Mouse (Mus musculus): ENCODE data around the gene Sall1. TPM values are rescaled to one million over a fixed set of nuclear protein-coding genes. Genes with fewer than 3 reads are reported as not detected.

Gene Sall1
- polyA plus RNA-seq (2014; fragmentation: Nextera tagmentation; extraction: Ambion mirVana) = 17.0 and 17.1 TPM in 2 replicates

DNA sequence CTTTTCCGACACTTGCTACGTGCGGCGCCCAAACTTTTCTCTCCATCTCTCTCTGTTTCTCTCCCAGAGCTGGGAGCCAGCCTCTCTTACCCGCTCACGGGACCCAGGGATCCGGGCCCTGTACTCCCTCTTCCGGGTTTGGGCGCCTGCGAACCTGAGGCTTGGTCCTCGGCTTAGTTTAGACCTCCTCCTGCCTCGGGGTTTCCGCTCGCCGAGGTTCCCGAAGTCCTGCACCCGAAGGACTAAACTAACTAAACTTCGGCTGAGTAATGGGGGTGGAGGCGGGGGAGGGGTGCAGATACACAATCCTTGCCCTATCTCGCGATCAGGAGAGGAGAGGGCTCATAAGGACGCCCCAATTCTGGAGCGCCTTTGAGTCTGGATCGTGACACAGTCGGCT lies at the start of gene Sall1:
Gene Sall1, minus strand, starts transcription at position 223 of the 400 bp plus-strand sequence.
- DNase-seq (ENCODE audit: low spot score, missing footprints) (peak; percentile 98), ATAC-seq (ENCODE audit: low FRiP score) (peak; percentile 9; the same call in 1 of the 2 replicates)
- Histone ChIP-seq H3K4me2 (peak within 1 kb of the TSS; percentile 75), H3K9me3 (ENCODE audit: control insufficient read depth, low read length) (no peaks in the 10 kb centered on the region), H3K9ac (ENCODE audit: low read length) (peak within 1 kb of the TSS; percentile 99), H3K27ac (ENCODE audit: low read depth, low read length) (peak within 1 kb of the TSS; percentile 98), H3K27me3 (ENCODE audit: control insufficient read depth, insufficient read depth, low read length) (peaks cover 27% of the 10 kb centered on the region), H3K4me3 (ENCODE audit: low read depth, low read length) (peak within 1 kb of the TSS; percentile 89), H3K4me1 (ENCODE audit: control insufficient read depth, insufficient read depth, low read length) (peaks cover 22% of the 10 kb centered on the region), H3K36me3 (ENCODE audit: control insufficient read depth, insufficient read depth, low read length) (no peaks in the 10 kb centered on the region)
- under 1% methylated on average over 25 of the region's 25 CpGs for WGBS

DNA sequence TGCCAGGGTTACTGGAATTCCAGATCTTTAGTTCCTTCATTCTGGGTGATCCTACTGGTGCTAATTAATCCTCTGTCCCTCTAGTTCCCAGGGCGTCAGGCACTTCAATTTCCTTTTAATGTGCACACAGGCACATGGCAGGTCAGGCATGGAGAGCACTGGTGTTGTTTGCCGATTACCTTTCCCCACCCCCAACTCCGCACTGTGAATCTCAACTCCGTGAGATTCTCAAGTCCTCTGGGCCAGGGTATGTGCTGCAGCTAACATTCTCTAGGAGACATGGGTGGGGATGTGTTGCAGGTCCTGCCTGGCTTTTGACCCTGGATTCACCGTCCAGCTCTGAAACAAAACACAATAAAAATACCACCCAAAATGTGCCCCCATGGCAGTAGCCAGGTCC lies 46.0 kb upstream of the Sall1 start:
- Histone ChIP-seq H3K4me2 (no peak overlapping the region), H3K9ac (ENCODE audit: low read length) (no peak overlapping the region), H3K36me3 (ENCODE audit: control insufficient read depth, insufficient read depth, low read length) (no peaks in the 10 kb centered on the region), H3K27me3 (ENCODE audit: control insufficient read depth, insufficient read depth, low read length) (no peaks in the 10 kb centered on the region), H3K4me3 (ENCODE audit: low read depth, low read length) (no peak overlapping the region), H3K4me1 (ENCODE audit: control insufficient read depth, insufficient read depth, low read length) (peaks cover 5% of the 10 kb centered on the region; the same call in 1 of the 2 replicates), H3K9me3 (ENCODE audit: control insufficient read depth, low read length) (no peaks in the 10 kb centered on the region), H3K27ac (ENCODE audit: low read depth, low read length) (no peak overlapping the region)
- DNase-seq (ENCODE audit: low spot score, missing footprints) (peak; percentile 75), ATAC-seq (ENCODE audit: low FRiP score) (no peak)
- WGBS = 28% methylated on average over 5 of the region's 5 CpGs

DNA sequence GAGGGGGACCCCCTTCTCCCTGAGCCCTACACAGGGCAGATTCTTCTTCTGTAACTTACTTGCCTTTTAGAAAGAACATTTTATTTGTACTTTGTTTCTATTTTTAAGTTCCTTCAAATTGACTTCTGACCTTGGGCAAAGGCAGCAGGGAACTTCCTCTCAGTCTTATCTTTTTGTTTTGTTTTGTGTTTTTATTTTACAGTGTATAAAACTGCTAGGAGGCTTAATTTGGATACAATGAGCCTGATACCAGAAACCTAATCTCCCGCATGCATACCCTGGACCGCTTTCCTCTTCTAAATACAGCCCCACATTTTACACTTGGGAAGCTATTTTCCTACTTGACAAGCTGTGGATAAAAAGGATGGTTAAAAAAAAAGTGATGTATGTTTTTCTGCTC lies 35.2 kb upstream of the Sall1 start:
- DNase-seq (ENCODE audit: low spot score, missing footprints) (peak; percentile 53), ATAC-seq (ENCODE audit: low FRiP score) (no peak)
- Histone ChIP-seq H3K4me1 (ENCODE audit: control insufficient read depth, insufficient read depth, low read length) (no peaks in the 10 kb centered on the region), H3K27ac (ENCODE audit: low read depth, low read length) (no peak overlapping the region), H3K4me3 (ENCODE audit: low read depth, low read length) (no peak overlapping the region), H3K27me3 (ENCODE audit: control insufficient read depth, insufficient read depth, low read length) (no peaks in the 10 kb centered on the region), H3K4me2 (no peak overlapping the region), H3K9me3 (ENCODE audit: control insufficient read depth, low read length) (no peaks in the 10 kb centered on the region), H3K9ac (ENCODE audit: low read length) (no peak overlapping the region), H3K36me3 (ENCODE audit: control insufficient read depth, insufficient read depth, low read length) (no peaks in the 10 kb centered on the region)
- 94% methylated on average over 2 of the region's 2 CpGs for WGBS

DNA sequence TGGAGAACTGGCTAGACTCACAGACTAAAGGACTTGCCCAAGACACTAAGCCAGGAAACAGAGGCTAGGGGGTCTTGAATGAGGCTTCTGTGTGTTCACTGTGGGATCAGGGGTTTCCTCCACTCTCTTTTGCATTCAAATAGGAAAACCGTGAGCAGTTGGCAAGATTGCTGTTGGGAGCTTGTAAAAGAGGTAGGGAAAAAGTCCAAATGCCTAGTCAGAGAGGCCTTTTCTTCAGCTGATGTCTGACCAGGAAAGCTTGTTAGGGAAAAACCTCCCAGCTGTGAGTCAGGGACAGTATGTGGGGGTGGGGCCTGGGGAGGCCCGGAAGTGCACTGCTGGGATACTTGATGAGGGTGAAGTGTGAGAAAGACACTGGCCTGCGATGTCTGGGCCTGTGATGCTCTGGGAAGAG lies 29.0 kb upstream of the Sall1 start:
- Histone ChIP-seq H3K4me3 (ENCODE audit: low read depth, low read length) (no peak overlapping the region), H3K9me3 (ENCODE audit: control insufficient read depth, low read length) (no peaks in the 10 kb centered on the region), H3K4me2 (no peak overlapping the region), H3K36me3 (ENCODE audit: control insufficient read depth, insufficient read depth, low read length) (no peaks in the 10 kb centered on the region), H3K9ac (ENCODE audit: low read length) (0 out of 2 replicates have a peak overlapping the region, but pooled peaks have one; percentile 16), H3K4me1 (ENCODE audit: control insufficient read depth, insufficient read depth, low read length) (peaks cover 7% of the 10 kb centered on the region), H3K27ac (ENCODE audit: low read depth, low read length) (no peak overlapping the region; the same call in 1 of the 2 replicates), H3K27me3 (ENCODE audit: control insufficient read depth, insufficient read depth, low read length) (no peaks in the 10 kb centered on the region)
- 16% methylated on average over 3 of the region's 3 CpGs for WGBS
- ATAC-seq (ENCODE audit: low FRiP score) (no peak), DNase-seq (ENCODE audit: low spot score, missing footprints) (no peak)

DNA sequence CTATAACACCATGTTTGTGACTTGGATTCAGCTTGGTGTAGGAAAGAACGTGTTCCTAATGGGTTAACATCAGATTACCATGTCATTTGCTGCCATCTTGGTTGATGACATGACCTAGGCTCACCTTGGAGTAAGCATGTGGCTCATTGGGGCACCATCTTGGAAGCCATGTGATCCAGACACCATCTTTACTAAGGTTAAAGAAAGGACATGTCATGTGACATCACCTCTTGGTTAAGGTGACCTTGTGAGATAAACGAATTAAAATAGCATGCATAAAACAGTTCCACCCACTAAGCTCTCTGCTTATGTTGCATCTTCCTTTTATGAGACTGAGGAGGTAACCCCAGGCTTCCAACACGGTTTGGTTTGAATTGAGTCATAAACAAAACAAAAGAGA lies 23.5 kb upstream of the Sall1 start:
- Histone ChIP-seq H3K36me3 (ENCODE audit: control insufficient read depth, insufficient read depth, low read length) (no peaks in the 10 kb centered on the region), H3K9me3 (ENCODE audit: control insufficient read depth, low read length) (no peaks in the 10 kb centered on the region), H3K27me3 (ENCODE audit: control insufficient read depth, insufficient read depth, low read length) (no peaks in the 10 kb centered on the region), H3K4me1 (ENCODE audit: control insufficient read depth, insufficient read depth, low read length) (no peaks in the 10 kb centered on the region), H3K4me2 (no peak overlapping the region), H3K9ac (ENCODE audit: low read length) (no peak overlapping the region), H3K27ac (ENCODE audit: low read depth, low read length) (no peak overlapping the region), H3K4me3 (ENCODE audit: low read depth, low read length) (no peak overlapping the region)
- ATAC-seq (ENCODE audit: low FRiP score) (no peak), DNase-seq (ENCODE audit: low spot score, missing footprints) (no peak)
- WGBS = 82% methylated on average over 3 of the region's 3 CpGs

DNA sequence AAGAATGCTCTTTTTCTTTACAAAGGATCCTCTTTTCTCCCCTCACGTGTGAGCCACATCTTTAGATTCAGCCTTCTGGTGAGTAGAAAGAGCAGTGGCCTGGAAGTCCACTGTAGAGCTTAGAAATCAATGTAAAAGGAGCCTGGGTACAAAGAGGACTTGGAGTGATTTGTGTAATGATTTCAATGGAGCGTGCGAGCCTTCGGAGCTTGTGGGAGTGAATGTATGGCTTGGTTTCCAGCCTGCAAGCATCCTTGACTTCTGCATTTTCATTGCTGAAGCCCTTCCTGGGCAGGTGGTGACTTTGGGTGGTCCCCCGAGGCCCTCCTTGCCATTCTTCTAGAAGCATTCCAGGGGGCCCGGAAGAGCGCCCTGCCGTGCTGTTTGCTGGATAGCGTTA lies 20.1 kb upstream of the Sall1 start:
- H3K9me3 ChIP-seq (ENCODE audit: control insufficient read depth, low read length) = no peaks in the 10 kb centered on the region
- H3K27me3 ChIP-seq (ENCODE audit: control insufficient read depth, insufficient read depth, low read length) = no peaks in the 10 kb centered on the region
- WGBS = 50% methylated on average over 9 of the region's 9 CpGs
- no peak for ATAC-seq (ENCODE audit: low FRiP score)
- no peak for DNase-seq (ENCODE audit: low spot score, missing footprints)
- H3K36me3 ChIP-seq (ENCODE audit: control insufficient read depth, insufficient read depth, low read length) = no peaks in the 10 kb centered on the region
- no peak overlapping the region for H3K4me2 ChIP-seq
- H3K4me1 ChIP-seq (ENCODE audit: control insufficient read depth, insufficient read depth, low read length) = no peaks in the 10 kb centered on the region
- H3K27ac ChIP-seq (ENCODE audit: low read depth, low read length) = no peak overlapping the region
- no peak overlapping the region for H3K9ac ChIP-seq (ENCODE audit: low read length)
- H3K4me3 ChIP-seq (ENCODE audit: low read depth, low read length) = no peak overlapping the region

DNA sequence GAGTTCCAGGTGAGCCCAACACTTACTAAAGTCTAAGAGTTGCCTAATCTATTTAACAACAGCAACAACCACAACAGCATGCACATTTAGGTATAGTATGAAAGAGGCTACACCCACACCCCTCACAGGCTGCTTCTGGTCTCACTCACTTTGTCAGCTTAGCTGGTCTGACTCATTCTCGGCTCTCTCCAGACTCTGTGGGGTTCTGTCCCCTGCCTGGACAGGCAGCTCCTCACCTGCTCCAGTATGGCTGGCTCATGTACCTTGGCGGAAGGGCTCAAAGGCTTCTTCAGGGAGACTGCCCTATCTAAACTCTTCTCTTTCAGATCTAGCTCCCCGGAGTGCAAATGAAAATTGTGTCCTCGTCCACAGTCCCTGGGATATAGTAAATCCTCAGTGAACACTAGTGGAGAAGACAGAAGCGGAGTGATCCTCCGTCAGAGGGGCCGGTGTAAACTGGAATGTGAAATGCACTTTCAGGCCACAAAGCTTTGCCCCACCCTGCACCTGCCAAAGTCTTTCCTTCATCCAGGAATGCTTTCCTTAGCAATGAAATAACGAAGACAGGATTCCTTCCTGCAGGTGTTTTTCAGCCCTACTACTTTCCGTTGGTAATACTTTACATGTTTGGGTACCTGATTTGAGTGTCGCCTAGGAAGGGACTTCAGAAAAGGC lies 19.5 kb upstream of the Sall1 start:
- no peak overlapping the region for H3K4me3 ChIP-seq (ENCODE audit: low read depth, low read length)
- H3K27me3 ChIP-seq (ENCODE audit: control insufficient read depth, insufficient read depth, low read length) = no peaks in the 10 kb centered on the region
- H3K36me3 ChIP-seq (ENCODE audit: control insufficient read depth, insufficient read depth, low read length) = no peaks in the 10 kb centered on the region
- H3K4me2 ChIP-seq = no peak overlapping the region
- no peaks in the 10 kb centered on the region for H3K4me1 ChIP-seq (ENCODE audit: control insufficient read depth, insufficient read depth, low read length)
- ATAC-seq (ENCODE audit: low FRiP score) (no peak), DNase-seq (ENCODE audit: low spot score, missing footprints) (no peak)
- no peak overlapping the region for H3K27ac ChIP-seq (ENCODE audit: low read depth, low read length)
- no peaks in the 10 kb centered on the region for H3K9me3 ChIP-seq (ENCODE audit: control insufficient read depth, low read length)
- H3K9ac ChIP-seq (ENCODE audit: low read length) = no peak overlapping the region
- 79% methylated on average over 10 of the region's 10 CpGs for WGBS

DNA sequence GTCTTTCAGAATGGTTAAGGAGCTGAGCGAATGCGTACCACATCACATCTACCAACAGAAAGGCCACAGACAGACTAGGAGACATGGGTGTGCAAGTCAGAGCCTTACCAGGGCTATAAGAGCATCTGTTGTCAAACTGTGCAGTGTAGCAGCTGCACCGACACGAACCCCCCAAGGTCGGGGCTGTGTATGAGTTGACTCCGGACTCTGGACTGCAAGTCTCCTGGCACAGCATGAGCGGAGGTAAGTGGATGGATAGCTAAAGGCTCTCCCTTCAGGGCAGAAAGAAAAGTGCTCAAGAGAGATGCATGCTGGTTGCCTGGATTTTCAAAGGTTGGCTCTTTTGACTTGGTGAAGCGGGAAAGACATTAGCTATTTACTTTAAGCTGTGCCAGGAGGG lies 16.8 kb upstream of the Sall1 start:
- no peak for ATAC-seq (ENCODE audit: low FRiP score)
- WGBS = 89% methylated on average over 8 of the region's 8 CpGs
- Histone ChIP-seq H3K27me3 (ENCODE audit: control insufficient read depth, insufficient read depth, low read length) (no peaks in the 10 kb centered on the region), H3K36me3 (ENCODE audit: control insufficient read depth, insufficient read depth, low read length) (no peaks in the 10 kb centered on the region), H3K9ac (ENCODE audit: low read length) (no peak overlapping the region), H3K4me3 (ENCODE audit: low read depth, low read length) (no peak overlapping the region), H3K4me2 (no peak overlapping the region), H3K4me1 (ENCODE audit: control insufficient read depth, insufficient read depth, low read length) (peaks cover 4% of the 10 kb centered on the region; the same call in 1 of the 2 replicates), H3K9me3 (ENCODE audit: control insufficient read depth, low read length) (no peaks in the 10 kb centered on the region), H3K27ac (ENCODE audit: low read depth, low read length) (no peak overlapping the region)
- DNase-seq (ENCODE audit: low spot score, missing footprints) = no peak

DNA sequence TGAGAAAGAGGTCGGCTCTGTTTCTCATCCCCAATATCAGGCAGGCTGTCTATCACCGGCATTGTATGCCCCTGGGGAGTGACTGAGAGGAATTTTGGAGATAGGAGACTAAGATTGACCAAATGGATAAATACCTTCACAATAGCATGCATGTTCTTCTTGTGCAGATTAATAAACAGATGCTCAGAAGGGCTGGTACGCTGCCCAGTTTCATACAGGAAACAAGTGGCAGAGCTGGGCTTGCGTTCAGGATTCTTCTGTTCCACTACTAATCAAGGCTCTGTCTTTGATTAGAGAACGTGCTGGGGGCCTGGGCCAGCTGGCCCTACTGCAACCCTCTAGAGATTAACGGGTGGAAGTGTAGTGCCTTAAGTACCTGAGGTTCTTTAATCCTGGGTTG lies 15.5 kb upstream of the Sall1 start:
- no peaks in the 10 kb centered on the region for H3K9me3 ChIP-seq (ENCODE audit: control insufficient read depth, low read length)
- H3K9ac ChIP-seq (ENCODE audit: low read length) = no peak overlapping the region
- 58% methylated on average over 6 of the region's 6 CpGs for WGBS
- no peak overlapping the region for H3K27ac ChIP-seq (ENCODE audit: low read depth, low read length)
- DNase-seq (ENCODE audit: low spot score, missing footprints) (no peak), ATAC-seq (ENCODE audit: low FRiP score) (no peak)
- no peaks in the 10 kb centered on the region for H3K27me3 ChIP-seq (ENCODE audit: control insufficient read depth, insufficient read depth, low read length)
- H3K4me2 ChIP-seq = no peak overlapping the region
- H3K36me3 ChIP-seq (ENCODE audit: control insufficient read depth, insufficient read depth, low read length) = no peaks in the 10 kb centered on the region
- peaks cover 4% of the 10 kb centered on the region for H3K4me1 ChIP-seq (ENCODE audit: control insufficient read depth, insufficient read depth, low read length)
- no peak overlapping the region for H3K4me3 ChIP-seq (ENCODE audit: low read depth, low read length)
